Mouse (Mus musculus): ENCODE measurements around the gene H2-Eb1.

- no peak for TF ChIP-seq CTCF (IDR thresholded peaks at IDR 0.05)
- no peak for TF ChIP-seq POLR2A (IDR thresholded peaks at IDR 0.05; ENCODE audit: insufficient read depth, low read depth, low read length)
- no peak for TF ChIP-seq EP300 (IDR thresholded peaks at IDR 0.05; ENCODE audit: insufficient read depth, low read depth, low read length)
These were observed 916 bp upstream of the H2-Eb1 start for GRCm38 (mm10) chr17:34304751-34305150.

Data from heart, adult 2 months (tissue).